Mouse (Mus musculus) hindbrain, postnatal 0 days (tissue): ENCODE data around the gene Msx3. TPM values are rescaled to one million over a fixed set of nuclear protein-coding genes. Genes with fewer than 3 reads are reported as not detected.
A peak's percentile ranks its signal among the peaks of the same experiment; 100 is the strongest.

Experiments
- ATAC-seq: fragments of 200-750 bp; cut with Nextera tagmentation; 2 replicates; pipeline ENCODE4 v1.8.0; 2017; ENCODE audit warnings: mild to moderate bottlenecking, moderate TSS enrichment, moderate library complexity
- DNase-seq: peaks from one replicate; pipeline ENCODE4 v3.0.0-alpha.2; 2015; ENCODE audit warnings: low spot score
- H3K27ac ChIP-seq: fragments of 300-500 bp; sonication (generic); 2 replicates; pipeline ENCODE4 v1.5.1; 2014; ENCODE audit warnings: mild to moderate bottlenecking
- H3K27me3 ChIP-seq: fragments of 300-500 bp; sonication (generic); 2 replicates; pipeline ENCODE4 v1.6.1; 2014; ENCODE audit warnings: low read length, mixed read lengths; ENCODE audit not compliant: insufficient read depth
- H3K36me3 ChIP-seq: fragments of 300-500 bp; sonication (generic); 2 replicates; pipeline ENCODE4 v1.6.1; 2014; ENCODE audit warnings: low read length, mixed read lengths; ENCODE audit not compliant: insufficient read depth
- H3K4me1 ChIP-seq: fragments of 300-500 bp; sonication (generic); 2 replicates; pipeline ENCODE4 v1.6.1; 2014; ENCODE audit warnings: antibody characterized with exemption, low read length, mixed read lengths; ENCODE audit not compliant: insufficient read depth
- H3K4me2 ChIP-seq: fragments of 300-500 bp; sonication (generic); 2 replicates; pipeline ENCODE4 v1.6.1; 2014; ENCODE audit warnings: low read depth, mild to moderate bottlenecking, low read length, moderate library complexity, mixed read lengths
- H3K4me3 ChIP-seq: fragments of 300-500 bp; sonication (generic); 2 replicates; pipeline ENCODE4 v1.5.1; 2014; ENCODE audit warnings: low read length
- H3K9ac ChIP-seq: fragments of 300-500 bp; sonication (generic); replicated peaks from 2 replicates; pipeline ENCODE4 v1.6.1; 2014; ENCODE audit warnings: mild to moderate bottlenecking, low read length, moderate library complexity, mixed read lengths
- H3K9me3 ChIP-seq: fragments of 300-500 bp; sonication (generic); 2 replicates; pipeline ENCODE4 v1.6.1; 2016; ENCODE audit warnings: low read length, mixed read lengths
- CTCF ChIP-seq: IDR thresholded peaks from 2 replicates; pipeline ENCODE4 v1.5.1; 2016; ENCODE audit warnings: antibody characterized with exemption, control low read depth, low read depth
- WGBS: fragments of 180-500 bp; shearing (Covaris S2); extraction: QIAGEN DNeasy Blood & Tissue Kit; methylation state at CpG from one replicate; pipeline ENCODE4 v1.1.7; 2014; 5-methylcytosine and 5-hydroxymethylcytosine counted together
- polyA plus RNA-seq: library from polyadenylated mRNA; unstranded; fragments of >200 nt; fragmentation: Nextera tagmentation; extraction: Ambion mirVana; gene quantifications from 2 replicates; pipeline ENCODE4 v1.2.1, GENCODE M21; 2015
- total RNA-seq: library from RNA; depleted of rRNA; stranded (reverse); fragments of >200 nt; gene quantifications from 2 replicates; pipeline ENCODE4 v1.2.3, GENCODE M21; 2014

The Msx3 gene
- total and polyA plus RNA-seq, 2 experiments from 2014 or later: 0.94 to 2.0 TPM

- peaks cover 24% of the 10 kb centered on the region for H3K27me3 ChIP-seq
- peaks cover 6% of the 10 kb centered on the region; the same call in 1 of the 2 replicates for H3K36me3 ChIP-seq
- H3K9me3 ChIP-seq: no peaks in the 10 kb centered on the region
- H3K9ac ChIP-seq: no peak overlapping the region
- no peak for TF ChIP-seq CTCF
- no peak overlapping the region for H3K27ac ChIP-seq
- peaks cover 3% of the 10 kb centered on the region for H3K4me1 ChIP-seq
- 70% methylated on average over 3 of the region's 3 CpGs for WGBS
- no peak overlapping the region for H3K4me3 ChIP-seq
- ATAC-seq (no peak), DNase-seq (no peak)
- no peak overlapping the region for H3K4me2 ChIP-seq
Observed at GRCm38 (mm10) chr7:140042728-140043127, 6.2 kb downstream of the Msx3 start.

GRCm38 (mm10) chr7:140037171-140037555 is 11.7 kb downstream of the Msx3 start:
- H3K27ac ChIP-seq: no peak overlapping the region
- no peak for DNase-seq
- TF ChIP-seq CTCF: no peak
- H3K27me3 ChIP-seq: no peaks in the 10 kb centered on the region
- peak overlapping the region; percentile 77 for H3K4me2 ChIP-seq
- no peaks in the 10 kb centered on the region for H3K9me3 ChIP-seq
- ATAC-seq: 0 out of 2 replicates have a peak, but pooled peaks have one; percentile 5
- H3K4me1 ChIP-seq: peaks cover 7% of the 10 kb centered on the region
- peaks cover 14% of the 10 kb centered on the region for H3K36me3 ChIP-seq
- peak overlapping the region; percentile 62 for H3K4me3 ChIP-seq
- peak overlapping the region; percentile 77 for H3K9ac ChIP-seq
- whole genome bisulfite sequencing: 51% methylated on average over 3 of the region's 3 CpGs

- Histone ChIP-seq H3K4me3 (peak within 1 kb of the TSS; percentile 62), H3K27ac (peak within 1 kb of the TSS; percentile 87), H3K4me1 (peaks cover 7% of the 10 kb centered on the region), H3K36me3 (peaks cover 19% of the 10 kb centered on the region), H3K4me2 (peak within 1 kb of the TSS; percentile 77), H3K9ac (peak within 1 kb of the TSS; percentile 77), H3K27me3 (no peaks in the 10 kb centered on the region), H3K9me3 (no peaks in the 10 kb centered on the region)
- peak; percentile 96 for ATAC-seq
- 1% methylated on average over 68 of the region's 69 CpGs for WGBS
- peak; percentile 95 for DNase-seq
- no peak for TF ChIP-seq CTCF
Observed at GRCm38 (mm10) chr7:140036281-140037170, 12.4 kb downstream of the Msx3 start, which contains the start of the genes Zfp511 and Tubgcp2. Gene Zfp511, plus strand, starts transcription at chr7:140036391. Gene Tubgcp2, minus strand, starts transcription at chr7:140036669.

DNA sequence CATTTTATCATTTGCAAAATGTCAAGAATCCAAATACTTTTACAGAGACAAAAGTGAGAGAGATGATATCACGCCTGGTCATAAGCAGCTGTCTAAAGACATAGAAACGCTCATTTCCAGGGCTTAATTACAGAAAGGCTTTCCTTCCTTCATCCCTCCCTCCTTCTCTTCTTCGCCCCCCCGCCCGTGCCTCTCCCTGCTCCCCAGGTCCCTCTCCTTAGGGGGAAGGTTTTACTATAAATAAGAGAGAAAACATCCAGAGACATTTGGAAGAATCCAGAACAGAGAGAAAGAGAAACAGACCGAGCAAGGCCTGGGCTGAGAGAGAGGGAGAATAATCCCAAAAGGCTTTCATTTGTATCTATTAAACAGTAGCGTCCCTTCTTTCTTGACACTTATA is 13.4 kb downstream of the Msx3 start:
- Histone ChIP-seq H3K36me3 (peaks cover 27% of the 10 kb centered on the region), H3K9me3 (no peaks in the 10 kb centered on the region), H3K4me1 (peaks cover 7% of the 10 kb centered on the region), H3K27me3 (no peaks in the 10 kb centered on the region), H3K4me3 (peak overlapping the region; percentile 62), H3K4me2 (peak overlapping the region; percentile 77), H3K9ac (peak overlapping the region; percentile 77), H3K27ac (peak overlapping the region; percentile 87; the same call in 1 of the 2 replicates)
- TF ChIP-seq CTCF: no peak
- WGBS: 19% methylated on average over 7 of the region's 7 CpGs
- no peak for ATAC-seq
- DNase-seq: no peak

DNA sequence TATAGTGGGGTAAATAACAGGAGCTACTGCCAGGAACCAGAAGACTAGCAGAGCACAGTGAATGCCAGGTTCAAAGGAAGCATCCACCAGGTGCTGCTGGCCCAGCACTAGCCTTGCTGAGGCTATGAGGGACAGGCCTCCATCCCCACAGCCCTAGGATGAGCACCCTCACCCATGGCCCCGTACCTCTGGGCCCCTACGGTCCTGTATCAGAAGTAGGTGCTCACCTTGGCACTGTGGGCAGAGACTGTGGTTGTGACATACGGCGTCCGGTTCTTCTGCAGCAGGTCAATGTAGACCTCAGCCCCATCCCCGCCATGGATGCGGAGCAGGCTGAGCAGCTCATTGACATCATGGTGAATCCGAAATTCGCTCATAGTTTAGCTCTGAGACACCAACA is 15.5 kb downstream of the Msx3 start:
- WGBS: 96% methylated on average over 9 of the region's 9 CpGs
- no peak for TF ChIP-seq CTCF
- no peaks in the 10 kb centered on the region for H3K9me3 ChIP-seq
- no peak overlapping the region for H3K4me2 ChIP-seq
- no peak overlapping the region for H3K9ac ChIP-seq
- no peak overlapping the region for H3K4me3 ChIP-seq
- ATAC-seq (no peak), DNase-seq (no peak)
- H3K36me3 ChIP-seq: peaks cover 42% of the 10 kb centered on the region
- peaks cover 7% of the 10 kb centered on the region for H3K4me1 ChIP-seq
- no peaks in the 10 kb centered on the region for H3K27me3 ChIP-seq
- H3K27ac ChIP-seq: no peak overlapping the region

DNA sequence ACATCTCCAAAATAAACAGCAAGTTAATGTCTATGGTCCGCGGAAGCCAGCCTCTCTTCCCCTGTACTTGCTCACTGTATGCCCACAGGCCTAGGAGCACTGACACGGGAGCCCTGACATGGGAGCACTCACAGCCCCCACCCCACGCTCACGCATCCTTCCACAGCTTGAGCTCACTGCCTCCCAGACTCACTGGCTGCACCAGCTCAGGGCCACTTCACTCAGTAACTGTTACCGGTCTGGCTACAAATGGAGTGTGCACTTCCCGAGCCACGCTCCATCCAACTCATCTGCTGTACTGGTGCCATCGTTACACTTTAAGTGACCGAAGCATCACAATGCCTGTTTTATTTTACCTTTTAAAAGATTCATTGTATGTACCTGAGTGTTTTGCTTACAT is 16.5 kb downstream of the Msx3 start:
- H3K36me3 ChIP-seq: peaks cover 47% of the 10 kb centered on the region
- no peak overlapping the region for H3K4me2 ChIP-seq
- H3K9ac ChIP-seq: no peak overlapping the region
- DNase-seq (no peak), ATAC-seq (no peak)
- WGBS: 94% methylated on average over 10 of the region's 10 CpGs
- H3K27ac ChIP-seq: no peak overlapping the region
- H3K9me3 ChIP-seq: no peaks in the 10 kb centered on the region
- no peak overlapping the region for H3K4me3 ChIP-seq
- H3K27me3 ChIP-seq: no peaks in the 10 kb centered on the region
- H3K4me1 ChIP-seq: peaks cover 6% of the 10 kb centered on the region
- no peak for TF ChIP-seq CTCF

DNA sequence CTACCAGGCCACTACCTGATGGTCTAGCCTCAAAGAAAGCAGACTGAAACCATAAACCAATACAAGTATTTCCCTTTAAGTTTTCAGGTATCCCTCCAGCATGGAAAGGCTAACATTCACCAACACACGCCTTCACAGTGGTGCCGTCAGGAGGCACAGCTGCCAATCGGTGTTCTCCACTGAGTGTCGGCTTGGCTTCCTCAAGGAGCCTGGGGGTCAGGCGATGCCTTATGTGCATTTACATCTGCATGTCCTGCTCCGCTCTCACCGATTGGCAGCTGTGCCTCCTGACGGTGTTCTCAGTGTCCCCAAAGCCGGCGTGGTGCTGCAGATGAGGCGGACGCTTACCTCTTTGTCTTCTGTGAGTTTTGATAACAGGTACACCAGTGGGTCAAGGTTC is 17.1 kb downstream of the Msx3 start:
- 95% methylated on average over 12 of the region's 12 CpGs for WGBS
- Histone ChIP-seq H3K4me1 (no peaks in the 10 kb centered on the region), H3K27ac (no peak overlapping the region), H3K4me3 (no peak overlapping the region), H3K36me3 (peaks cover 47% of the 10 kb centered on the region), H3K9ac (no peak overlapping the region), H3K4me2 (no peak overlapping the region), H3K27me3 (no peaks in the 10 kb centered on the region), H3K9me3 (no peaks in the 10 kb centered on the region)
- no peak for DNase-seq
- ATAC-seq: no peak
- no peak for TF ChIP-seq CTCF
